Mouse (Mus musculus) retina, adult 2 months (tissue): Measurements from ENCODE around the gene Tob1.

Experiments used
- DNase-seq: peaks from one replicate; pipeline ENCODE4 v3.0.0-alpha.2; 2012; ENCODE audit warnings: low read depth, low spot score

The Tob1 gene

DNA sequence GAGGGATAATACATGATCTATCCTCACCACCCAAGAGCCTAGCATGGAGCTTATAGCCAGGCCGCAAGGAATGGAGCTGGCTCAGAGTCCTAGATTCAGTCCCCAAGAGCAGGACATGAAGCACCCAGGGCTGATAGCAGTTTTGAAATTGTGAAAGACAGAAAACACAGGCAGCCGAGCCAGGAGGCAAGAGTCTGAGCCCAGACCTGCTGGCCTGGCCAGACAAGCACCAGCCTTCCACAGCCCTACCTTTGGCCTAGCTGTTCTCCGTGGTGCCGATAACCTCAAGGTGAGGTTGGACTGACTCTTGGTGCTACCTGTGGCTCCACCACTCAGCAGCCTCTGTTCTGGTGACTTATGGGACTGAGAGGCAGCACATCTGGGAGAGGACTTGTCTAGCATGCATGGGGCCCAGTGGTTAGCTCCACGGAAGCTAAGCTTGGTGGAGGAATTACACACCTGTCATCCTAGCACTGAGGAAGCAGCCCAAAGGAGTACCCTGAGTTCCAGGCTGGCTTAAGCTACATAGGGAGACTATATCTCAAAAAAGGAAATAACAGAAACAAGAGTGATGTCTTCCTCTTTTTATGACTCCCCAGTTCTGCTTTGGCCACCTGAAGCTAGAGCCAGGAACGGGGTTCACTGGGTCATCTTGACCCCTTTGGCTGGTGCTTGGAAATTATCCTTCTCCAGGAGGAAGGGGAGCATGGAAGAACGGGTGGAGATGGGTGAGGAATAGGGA lies 12.7 kb upstream of the Tob1 start:
- no peak for DNase-seq

DNA sequence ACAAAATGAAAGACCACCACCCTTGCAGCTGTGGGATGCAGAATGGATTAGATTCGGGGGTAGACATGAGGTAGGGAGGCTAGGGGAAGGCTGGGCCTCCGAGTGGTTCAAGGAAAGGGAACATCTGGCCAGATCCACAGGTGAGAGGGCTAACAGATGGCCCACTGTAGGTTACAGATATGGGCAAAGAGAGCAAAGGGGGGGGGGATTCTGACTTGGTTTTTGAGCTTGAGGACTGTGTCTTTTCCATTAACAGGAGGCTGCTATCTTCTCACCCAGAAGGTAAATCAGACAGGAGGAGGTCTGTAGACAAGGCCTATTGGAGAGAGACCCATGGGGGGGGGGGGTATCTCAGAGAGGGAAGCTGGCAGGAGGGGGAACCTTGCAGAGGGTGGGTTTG lies 11.5 kb upstream of the Tob1 start:
- DNase-seq = no peak

DNA sequence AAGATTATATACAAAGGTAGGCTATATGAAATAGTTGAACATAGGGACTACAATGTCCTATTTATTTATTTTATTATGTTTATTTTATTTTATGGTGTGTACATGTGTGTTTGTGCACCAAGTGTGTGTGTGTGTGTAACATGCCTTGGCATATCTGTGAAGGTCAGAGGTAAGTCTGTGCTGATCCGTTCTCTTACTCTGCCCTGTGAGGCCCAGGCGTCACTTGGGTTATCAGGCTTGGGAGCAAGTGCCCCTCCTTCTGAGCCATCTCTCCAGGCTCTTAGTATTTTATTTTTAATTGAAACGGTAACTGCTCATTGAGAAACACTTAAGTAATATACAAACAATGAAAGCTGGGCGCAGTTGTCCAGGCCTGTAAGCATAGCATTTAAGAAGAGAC lies 10.8 kb upstream of the Tob1 start:
- DNase-seq = no peak

DNA sequence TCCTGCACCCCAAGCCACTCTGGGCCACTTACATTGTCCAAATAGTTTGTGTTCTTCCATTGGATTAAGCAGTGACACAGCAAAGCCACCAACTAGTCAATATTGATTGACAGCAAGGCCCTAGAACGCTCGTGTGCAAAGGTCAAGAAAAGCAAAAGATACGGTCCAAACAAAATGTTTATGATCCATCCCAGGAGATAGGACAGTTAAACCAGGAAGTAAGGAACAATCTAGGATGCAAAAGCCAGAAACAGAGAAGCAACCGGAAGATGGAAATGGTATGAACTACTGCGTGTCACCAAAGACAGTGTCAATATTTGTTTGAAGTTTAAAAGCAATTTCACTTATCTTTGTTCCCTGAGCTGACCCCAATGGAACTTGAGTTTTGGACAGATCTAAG lies 9.1 kb upstream of the Tob1 start:
- DNase-seq = no peak

DNA sequence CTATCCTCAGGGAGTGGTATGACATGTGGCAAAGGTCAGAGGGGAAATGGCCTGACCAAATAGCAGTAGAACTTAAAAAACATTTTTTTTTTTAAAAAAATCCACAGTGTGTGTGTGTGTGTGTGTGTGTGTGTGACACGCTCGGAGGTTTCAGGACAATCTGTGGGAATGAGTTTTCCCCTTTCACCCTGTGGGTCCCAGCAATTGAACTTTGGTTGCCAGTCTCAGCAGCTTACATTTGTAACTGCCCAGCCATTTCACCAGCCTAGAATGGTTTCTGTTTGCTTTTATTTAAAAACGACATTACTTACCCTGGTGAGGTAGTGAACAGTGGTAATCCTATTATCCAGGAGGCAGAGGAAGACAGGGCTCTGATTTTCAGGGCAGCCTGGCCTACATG lies 8.2 kb upstream of the Tob1 start:
- DNase-seq = no peak

DNA sequence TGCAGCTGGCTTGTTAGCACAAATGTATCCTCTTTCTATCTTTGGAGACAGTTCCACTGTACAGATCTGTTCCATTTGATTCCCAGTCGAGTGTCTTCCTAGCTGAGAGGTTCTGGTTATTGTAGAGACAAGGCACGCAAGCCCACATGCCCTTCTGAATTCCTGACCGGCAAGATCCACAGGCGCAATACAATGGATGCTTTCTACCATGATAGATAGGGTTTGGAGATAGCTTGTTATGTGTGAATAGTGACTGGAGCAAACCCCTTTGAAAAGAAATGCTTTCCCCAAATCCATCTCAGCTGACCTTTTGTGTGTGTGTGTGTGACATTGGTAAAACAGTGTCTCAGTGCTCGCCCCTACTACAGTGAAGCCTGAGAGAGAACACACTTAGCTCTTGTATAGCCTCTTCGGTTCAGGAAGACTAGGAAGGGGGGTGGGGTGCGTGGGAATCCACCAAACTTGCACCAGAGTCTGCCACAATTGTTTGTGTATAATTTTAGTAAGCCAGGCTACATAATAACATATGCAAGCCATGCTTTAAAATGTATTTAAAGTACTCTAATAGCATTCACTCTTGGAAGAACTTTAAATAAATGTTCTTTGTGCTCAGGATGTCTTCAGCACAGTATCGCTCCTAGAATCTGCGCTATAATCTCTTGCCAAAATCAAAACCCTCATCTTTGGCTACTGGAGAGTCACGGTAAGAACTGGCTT lies 4.7 kb upstream of the Tob1 start:
- DNase-seq = no peak

DNA sequence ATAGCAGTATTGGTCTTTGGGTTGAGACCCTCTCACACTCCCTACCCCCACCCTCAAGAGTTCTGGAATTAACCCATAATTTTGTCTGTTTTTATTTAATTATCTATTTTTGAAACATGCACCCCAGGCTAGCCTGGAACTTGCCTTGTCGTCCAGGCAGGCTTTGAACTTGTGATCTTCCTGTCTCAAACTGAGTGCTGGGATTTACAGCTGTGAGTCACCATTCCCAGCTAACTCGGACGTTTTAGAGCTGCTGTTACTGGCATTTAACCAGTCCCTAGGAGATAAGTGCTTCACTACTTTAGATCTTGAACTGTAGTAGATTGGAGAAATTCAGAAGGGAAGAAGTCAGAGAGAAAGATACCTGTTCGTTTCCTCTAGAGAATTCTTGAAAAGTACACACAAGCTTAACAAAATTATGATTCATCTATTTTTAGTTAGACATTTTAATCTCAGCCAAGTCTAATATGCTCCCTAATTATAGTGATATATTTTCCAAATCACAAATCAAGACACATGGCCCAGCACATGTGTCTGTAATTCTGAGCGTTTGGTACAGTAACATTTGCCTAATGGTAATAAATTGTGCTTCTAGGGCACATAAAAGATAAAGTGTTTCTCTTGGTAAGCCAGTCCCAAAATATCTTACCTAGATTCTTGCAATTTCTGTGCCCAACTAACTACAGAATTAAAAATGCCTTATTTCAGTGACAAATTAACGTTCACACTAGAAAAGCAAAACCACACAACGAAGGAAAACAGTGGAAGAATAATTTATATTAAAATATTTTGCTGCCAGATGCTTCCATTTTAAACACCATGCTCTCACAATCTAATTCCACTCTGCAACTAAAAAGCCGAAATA lies 2.2 kb upstream of the Tob1 start:
- DNase-seq = no peak

DNA sequence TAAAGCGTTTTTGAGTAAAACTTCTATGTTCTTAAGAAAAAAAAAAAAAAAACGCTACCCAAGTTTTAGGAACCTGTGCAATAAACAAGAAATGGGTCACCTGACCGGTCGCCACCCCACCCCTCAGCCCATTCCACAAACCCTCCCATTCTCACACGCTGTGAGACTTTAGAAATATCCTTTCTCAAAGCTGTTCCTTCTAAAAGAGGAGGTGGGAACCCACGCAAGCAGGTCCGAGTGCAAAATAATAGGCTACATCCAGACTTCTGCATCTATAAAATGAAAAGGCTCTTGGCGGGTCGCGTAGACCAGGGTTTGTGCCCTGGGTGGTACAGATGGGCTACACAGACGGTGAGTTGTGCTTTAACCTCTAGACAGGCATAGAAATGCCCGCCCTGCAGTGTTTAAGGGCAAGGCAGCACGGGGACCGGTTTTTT lies 1.5 kb upstream of the Tob1 start:
- DNase-seq = no peak

DNA sequence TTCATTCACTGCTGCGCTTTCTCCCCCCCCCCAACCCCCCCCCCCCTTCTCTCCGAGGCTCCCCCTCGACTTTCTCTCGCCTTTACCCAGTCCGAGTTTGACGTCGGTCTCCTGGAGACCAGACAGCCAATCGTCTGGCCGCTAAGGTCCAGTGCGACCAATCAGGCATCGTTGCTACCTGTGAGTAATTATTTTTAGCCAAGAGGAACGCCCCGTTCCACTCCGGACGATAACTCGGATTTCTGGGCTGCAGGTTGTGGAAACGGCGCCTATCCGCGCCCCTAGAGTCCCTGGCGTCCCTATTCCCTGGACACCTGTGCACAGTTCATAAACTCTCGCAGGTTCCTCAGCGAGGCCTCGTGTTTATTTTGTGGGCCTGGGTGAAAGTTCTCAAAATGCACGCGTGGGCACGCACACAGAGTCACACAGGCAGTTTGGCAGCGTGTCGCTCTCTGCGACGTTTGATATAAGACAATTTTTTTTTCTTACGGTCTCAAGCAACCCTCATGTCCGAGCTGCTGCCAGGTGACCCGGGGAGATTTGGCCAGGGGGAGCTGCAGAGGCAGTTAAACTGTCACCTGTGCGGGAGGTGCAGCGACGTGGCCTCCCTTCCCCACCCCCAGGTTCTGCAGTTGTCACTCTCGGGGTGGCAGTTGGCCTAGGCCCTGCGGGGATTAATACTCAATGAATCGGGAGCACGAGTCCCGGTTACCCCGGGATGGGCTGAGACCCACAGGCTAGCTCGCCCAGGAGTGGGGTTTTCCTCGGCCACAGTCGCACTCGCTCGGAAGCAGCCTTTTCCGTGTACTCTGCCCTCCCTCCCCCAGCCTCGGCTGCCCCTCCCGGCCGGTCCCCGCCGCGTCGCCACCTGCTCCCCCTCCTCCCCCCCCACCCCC lies 815 bp upstream of the Tob1 start:
- peak; percentile 96 for DNase-seq

DNA sequence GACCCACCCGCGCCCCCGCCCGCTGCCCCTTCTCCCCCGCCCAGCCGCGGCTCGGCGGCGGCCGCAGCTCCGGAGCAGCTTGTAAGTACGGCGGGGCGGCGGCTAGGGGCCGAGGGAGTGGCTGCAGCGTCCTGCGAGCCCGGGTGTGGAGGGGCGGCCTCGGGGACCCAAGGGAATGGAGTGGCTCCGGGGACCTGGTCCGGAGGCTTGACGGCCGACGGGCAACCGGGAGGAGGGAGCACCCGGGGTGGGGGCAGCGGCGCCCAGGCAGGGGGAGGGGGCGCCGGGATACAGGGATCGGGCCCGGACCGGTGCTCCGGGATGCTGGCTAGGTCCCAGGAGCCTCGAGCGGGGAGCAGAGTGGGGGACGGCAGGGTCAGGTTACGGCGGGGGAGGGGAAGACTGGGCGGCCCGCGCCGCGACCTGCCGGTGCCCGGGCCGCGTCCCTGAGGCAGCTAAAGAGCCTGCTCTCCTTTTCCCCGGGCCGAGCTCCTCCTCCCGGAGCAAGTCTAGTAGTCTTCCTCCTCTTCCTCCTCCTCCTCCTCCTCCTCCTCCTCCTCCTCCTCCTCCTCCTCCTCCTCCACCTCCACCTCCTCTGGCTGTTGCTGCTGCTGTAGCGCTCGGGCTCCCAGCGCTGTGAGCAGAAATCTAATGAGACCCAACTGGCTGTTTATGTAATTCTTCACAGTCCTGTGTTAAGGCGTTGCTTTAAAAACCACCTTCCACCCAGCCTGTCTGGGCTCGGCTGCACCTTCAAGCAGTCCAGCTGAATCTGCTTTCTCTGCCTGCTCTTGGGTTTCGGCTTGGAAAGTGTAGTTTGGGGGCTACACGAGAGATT lies 616 bp downstream of the Tob1 start:
- no peak for DNase-seq

DNA sequence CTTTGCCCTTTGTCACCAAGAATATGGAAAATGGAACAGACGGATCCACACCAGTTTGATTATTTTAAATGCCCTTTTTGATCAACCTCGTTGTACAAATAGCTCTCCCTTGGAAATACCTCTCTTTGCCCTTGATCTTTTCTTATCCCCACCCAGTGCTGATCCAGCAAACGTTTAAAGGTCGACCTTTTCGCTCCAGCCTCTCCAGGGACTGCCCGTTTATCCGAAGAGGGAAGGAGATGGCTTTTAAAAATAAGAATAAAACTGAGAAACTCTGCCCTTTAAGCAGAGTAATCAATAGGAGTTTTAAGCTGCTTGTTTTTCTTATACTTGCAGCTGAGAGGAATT lies 1.2 kb downstream of the Tob1 start:
- no peak for DNase-seq

DNA sequence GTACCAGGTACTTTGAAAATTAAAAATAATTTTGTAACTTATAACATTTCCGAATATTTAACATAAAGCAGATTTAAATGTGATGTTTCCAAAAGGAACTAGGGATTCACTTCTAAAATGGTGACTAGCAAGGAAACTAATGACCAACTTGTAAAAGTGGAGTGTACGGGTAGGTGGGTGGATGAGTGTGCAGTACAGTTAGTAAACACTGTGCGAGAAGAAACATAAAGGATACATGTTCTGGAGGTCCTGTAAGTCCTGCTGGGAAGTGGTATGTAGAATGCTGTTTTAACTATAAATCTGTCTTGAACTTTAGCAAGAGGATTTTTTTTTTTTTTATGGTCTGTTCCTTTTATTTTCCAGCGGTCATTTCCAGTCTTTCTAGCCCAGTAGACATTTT lies 1.7 kb downstream of the Tob1 start:
- DNase-seq = no peak

DNA sequence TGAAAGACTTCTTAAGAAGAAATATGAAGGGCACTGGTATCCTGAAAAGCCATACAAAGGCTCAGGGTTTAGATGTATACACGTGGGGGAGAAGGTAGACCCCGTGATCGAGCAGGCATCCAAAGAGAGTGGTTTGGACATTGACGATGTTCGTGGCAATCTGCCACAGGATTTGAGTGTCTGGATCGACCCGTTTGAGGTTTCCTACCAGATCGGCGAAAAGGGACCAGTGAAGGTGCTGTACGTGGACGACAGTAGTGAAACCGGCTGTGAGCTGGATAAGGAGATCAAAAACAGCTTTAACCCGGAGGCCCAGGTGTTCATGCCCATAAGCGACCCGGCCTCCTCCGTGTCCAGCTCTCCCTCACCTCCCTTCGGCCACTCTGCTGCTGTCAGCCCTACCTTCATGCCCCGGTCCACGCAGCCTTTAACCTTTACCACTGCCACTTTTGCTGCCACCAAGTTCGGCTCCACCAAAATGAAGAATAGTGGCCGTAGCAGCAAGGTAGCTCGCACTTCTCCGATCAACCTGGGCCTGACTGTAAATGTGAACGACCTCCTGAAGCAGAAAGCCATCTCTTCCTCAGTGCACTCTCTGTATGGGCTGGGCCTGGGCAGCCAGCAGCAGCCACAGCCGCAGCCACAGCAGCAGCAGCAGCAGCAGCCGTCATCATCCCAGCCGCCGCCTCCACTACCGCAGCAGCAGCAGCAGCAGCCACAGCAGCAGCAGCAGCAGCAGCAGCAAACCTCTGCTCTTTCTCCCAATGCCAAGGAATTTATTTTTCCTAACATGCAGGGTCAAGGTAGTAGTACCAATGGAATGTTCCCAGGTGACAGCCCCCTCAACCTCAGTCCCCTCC lies 2.7 kb downstream of the Tob1 start:
- DNase-seq = no peak

DNA sequence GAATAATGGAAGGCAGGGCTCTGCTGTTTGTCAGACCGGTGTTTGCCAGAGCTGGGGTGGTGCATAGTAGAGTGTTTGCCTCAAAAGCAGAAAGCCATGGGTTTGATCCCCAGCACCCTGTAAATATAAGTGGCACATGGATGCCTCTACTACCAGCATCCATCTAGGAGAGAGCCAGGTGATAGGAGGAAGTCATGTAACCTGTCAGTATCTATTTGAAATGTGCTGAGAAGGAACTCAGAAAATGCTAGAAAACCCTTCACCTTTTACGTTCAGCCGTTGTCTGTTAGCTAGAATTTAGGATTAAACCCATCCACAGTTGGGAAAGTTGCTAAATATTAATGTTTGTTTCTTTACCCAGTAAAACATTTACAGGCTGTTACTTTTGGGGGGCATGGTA lies 4.3 kb downstream of the Tob1 start:
- DNase-seq = no peak

DNA sequence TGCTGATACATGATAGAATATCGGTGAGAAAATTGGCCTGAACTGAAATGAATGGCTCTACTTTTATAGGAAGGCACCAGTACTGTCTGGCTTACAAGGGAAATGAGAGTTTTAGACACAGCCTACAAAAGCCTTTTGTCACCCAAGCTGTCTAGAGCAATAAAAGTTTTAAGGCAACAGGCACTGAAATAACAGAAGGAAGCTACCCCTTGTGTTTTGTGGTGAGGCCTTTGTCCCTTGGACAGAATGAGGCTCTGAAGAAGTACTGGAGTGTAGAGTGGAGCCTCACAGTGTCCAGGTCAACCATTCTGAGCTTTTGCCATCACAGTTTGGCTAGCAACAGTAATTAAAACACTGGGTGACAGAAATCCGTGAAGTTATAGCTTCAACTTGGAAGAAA lies 5.0 kb downstream of the Tob1 start:
- no peak for DNase-seq

DNA sequence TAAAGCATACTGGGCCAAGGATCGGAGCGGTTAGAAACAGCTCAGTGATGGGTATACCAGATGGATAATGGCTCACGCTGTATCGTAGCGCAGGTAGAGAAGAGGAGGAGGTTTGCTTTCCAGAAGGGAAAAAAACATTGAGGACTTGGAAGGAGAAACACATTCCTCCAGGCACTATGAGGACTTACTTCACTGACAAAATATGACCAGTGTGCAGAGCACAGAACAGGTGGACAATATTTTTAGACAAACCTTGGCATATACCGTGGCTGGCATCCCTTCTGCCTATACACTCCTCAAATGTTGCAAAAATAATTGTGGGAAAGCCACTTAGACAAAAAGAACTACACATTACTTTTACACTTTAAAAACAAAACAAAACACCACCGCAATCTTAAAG lies 10.0 kb downstream of the Tob1 start:
- no peak for DNase-seq

DNA sequence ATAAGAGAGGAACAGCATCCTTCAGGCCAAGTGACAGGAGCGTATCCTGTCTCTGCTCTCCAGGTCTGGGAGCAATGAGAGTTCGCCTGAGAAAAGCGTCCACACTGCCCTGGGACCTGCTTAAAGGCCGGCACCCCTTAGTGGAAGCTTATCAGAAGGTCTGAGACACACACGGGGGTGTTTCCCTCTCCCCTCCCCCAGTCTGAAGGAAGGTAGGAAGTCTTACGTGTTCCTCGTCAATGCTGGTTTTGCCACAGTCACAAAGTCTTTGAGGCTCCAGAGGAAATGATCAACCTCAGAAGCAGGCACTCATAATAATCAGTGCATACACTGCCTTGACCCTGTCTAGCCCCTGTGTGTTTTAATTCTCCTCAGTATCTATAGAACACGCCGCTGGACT lies 12.3 kb downstream of the Tob1 start:
- DNase-seq = no peak

DNA sequence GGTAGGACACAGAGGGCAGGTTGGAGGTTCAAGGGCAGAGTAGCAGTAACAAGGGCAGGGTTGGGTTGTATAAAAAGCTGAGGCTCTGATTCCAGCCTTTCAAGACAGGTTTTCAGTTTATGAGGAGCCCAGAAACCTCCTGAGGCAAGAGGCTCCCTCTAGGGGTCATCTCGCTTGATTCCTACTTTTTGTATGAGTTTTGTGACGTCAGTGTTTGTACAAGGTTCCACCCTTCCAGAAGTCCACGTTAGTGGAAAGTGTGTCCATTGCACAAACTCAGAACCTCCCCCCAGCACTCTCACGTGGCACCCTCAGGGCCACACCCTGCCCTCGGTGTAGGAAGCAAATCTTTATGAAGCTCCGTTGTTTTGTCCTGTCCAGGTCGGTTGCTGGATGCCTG lies 14.7 kb downstream of the Tob1 start:
- no peak for DNase-seq

DNA sequence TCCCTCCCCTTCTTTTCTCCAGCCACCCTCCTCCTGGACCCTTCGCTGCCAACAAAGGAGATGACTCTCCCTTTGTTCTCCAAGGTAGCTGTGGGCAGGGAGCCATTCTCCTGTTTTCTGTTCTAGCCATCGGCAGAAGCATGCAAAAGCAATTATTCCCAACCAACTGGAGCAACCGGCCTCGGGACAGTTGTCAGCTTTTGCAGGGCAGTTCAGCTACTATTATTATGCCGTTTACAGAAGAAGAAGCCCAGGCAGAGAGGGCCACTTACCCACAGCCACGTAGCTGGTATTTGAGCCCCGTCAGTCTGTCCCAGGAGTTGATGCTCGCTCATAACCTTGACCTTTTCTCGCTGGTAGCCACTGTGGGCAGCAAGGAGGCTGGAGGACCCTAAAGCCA lies 17.2 kb downstream of the Tob1 start:
- no peak for DNase-seq
